In the genomic region with DNA sequence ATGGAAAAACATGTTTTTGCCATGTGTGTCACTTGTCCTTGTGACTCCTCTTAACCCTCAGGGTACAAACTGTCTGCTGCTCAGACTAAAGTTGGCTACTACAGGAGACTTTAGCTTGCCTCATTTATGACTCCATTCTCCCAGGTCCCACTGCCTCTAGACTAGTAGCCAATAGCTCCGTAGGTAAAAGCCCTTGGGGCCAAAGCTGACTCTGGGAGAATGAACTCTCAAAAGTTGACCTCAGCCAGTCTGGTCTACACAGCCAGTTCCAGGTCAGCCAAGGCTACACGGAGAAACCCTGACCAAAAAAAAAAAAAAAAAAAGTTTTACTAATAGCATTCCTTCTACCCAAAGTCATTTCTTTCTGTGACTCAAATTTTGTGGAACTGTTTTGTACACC, we compare ENCODE assay signal across 10 mouse cellular contexts. TPM values are rescaled to one million over a fixed set of nuclear protein-coding genes. Genes with fewer than 3 reads are reported as not detected.
A peak's percentile ranks its signal among the peaks of the same experiment; 100 is the strongest.
DNase-seq lines count a peak whose midpoint lies in the region; ATAC-seq and TF ChIP-seq lines count a peak whose summit lies in the region.
"Had no signal": no experiment of that assay in that cellular context is flagged by ENCODE, and none has a peak within 500 bp of the region (broad histone marks: within the 10 kb centered on the region; RNA-seq: fewer than 3 reads in every experiment).

No protein-coding gene starts in this region.

- no peak overlapping the region for H3K9ac ChIP-seq in hindbrain, embryonic 13.5 days
- no peak overlapping the region for H3K9ac ChIP-seq in hindbrain, postnatal 0 days (replicated peaks; ENCODE audit: low read length)
- H3K9ac ChIP-seq in limb, embryonic 14.5 days (ENCODE audit: low read depth, low read length, severe bottlenecking): no peak overlapping the region

- H3K9me3 ChIP-seq in hindbrain, embryonic 13.5 days: no peaks in the 10 kb centered on the region
- H3K9me3 ChIP-seq in hindbrain, postnatal 0 days (ENCODE audit: low read length): no peaks in the 10 kb centered on the region
- H3K9me3 ChIP-seq in E14TG2a.4 (ENCODE audit: low read length): no peaks in the 10 kb centered on the region
- no peaks in the 10 kb centered on the region for H3K9me3 ChIP-seq in limb, embryonic 14.5 days (ENCODE audit: control insufficient read depth, low read length)

- H3K27me3 ChIP-seq in hindbrain, embryonic 13.5 days: no peaks in the 10 kb centered on the region
- no peaks in the 10 kb centered on the region for H3K27me3 ChIP-seq in hindbrain, postnatal 0 days (ENCODE audit: insufficient read depth, low read length)
- H3K27me3 ChIP-seq in E14TG2a.4 (ENCODE audit: insufficient read depth, low read length): no peaks in the 10 kb centered on the region
- H3K27me3 ChIP-seq in limb, embryonic 14.5 days (ENCODE audit: control insufficient read depth, insufficient read depth, low read length): no peaks in the 10 kb centered on the region

- no peak for DNase-seq in hindbrain, postnatal 0 days (ENCODE audit: low spot score)
- DNase-seq in adipocyte (ENCODE audit: low spot score): peak; percentile 51
- no peak for DNase-seq in limb, embryonic 14.5 days (ENCODE audit: low spot score)
- no peak for DNase-seq in spleen, postnatal 36 days (ENCODE audit: low spot score in 2 of 2)
- DNase-seq in frontal cortex, postnatal 25 days (ENCODE audit: low spot score in 2 of 2): no peak
- DNase-seq in spleen, postnatal 14 days (ENCODE audit: low spot score in 2 of 2): no peak
- DNase-seq: kidney, adult 11 months; thymus, postnatal 25 days had no signal

- no peak for TF ChIP-seq POLR2A in limb, embryonic 14.5 days (IDR thresholded peaks at IDR 0.05; ENCODE audit: borderline replicate concordance, extremely low read depth, insufficient read depth, insufficient read length)

- H3K27ac ChIP-seq in hindbrain, embryonic 13.5 days: no peak overlapping the region
- H3K27ac ChIP-seq in hindbrain, postnatal 0 days: no peak overlapping the region
- H3K27ac ChIP-seq in limb, embryonic 14.5 days (replicated peaks; ENCODE audit: low read depth, low read length): no peak overlapping the region

- TF ChIP-seq CTCF in hindbrain, postnatal 0 days (IDR thresholded peaks at IDR 0.05; ENCODE audit: low read depth): no peak
- TF ChIP-seq CTCF in E14TG2a.4 (conservative IDR thresholded peaks at IDR 0.05; ENCODE audit: low read length): no peak

- H3K36me3 ChIP-seq in hindbrain, embryonic 13.5 days: no peaks in the 10 kb centered on the region
- H3K36me3 ChIP-seq in hindbrain, postnatal 0 days (ENCODE audit: insufficient read depth, low read length): no peaks in the 10 kb centered on the region
- H3K36me3 ChIP-seq in E14TG2a.4 (ENCODE audit: insufficient read depth, low read length): peaks cover 42% of the 10 kb centered on the region
- H3K36me3 ChIP-seq in limb, embryonic 14.5 days (ENCODE audit: control insufficient read depth, insufficient read depth, low read length): no peaks in the 10 kb centered on the region

- peak overlapping the region; percentile 93 for H3K4me2 ChIP-seq in hindbrain, embryonic 13.5 days
- no peak overlapping the region for H3K4me2 ChIP-seq in hindbrain, postnatal 0 days (ENCODE audit: low read depth, low read length)
- H3K4me2 ChIP-seq in limb, embryonic 14.5 days (replicated peaks; ENCODE audit: low read depth, low read length, severe bottlenecking): 0 out of 2 replicates have a peak overlapping the region, but pooled peaks have one; percentile 92

- no peak for ATAC-seq in hindbrain, embryonic 13.5 days (ENCODE audit: low FRiP score)
- ATAC-seq in hindbrain, postnatal 0 days: no peak
- ATAC-seq in limb, embryonic 14.5 days (ENCODE audit: low FRiP score, low read depth): no peak

- WGBS in hindbrain, embryonic 13.5 days: 60% methylated on average over 2 of the region's 2 CpGs
- WGBS in hindbrain, postnatal 0 days: 67% methylated on average over 2 of the region's 2 CpGs
- WGBS in limb, embryonic 14.5 days: 47% methylated on average over 2 of the region's 2 CpGs

- H3K4me3 ChIP-seq in hindbrain, embryonic 13.5 days: no peak overlapping the region
- no peak overlapping the region for H3K4me3 ChIP-seq in hindbrain, postnatal 0 days (ENCODE audit: low read length)
- H3K4me3 ChIP-seq in E14TG2a.4 (replicated peaks; ENCODE audit: low read length): peak overlapping the region; percentile 98
- H3K4me3 ChIP-seq in limb, embryonic 14.5 days (replicated peaks; ENCODE audit: low read length): no peak overlapping the region

- peaks cover 15% of the 10 kb centered on the region for H3K4me1 ChIP-seq in hindbrain, embryonic 13.5 days (replicated peaks)
- H3K4me1 ChIP-seq in hindbrain, postnatal 0 days (ENCODE audit: insufficient read depth, low read length): no peaks in the 10 kb centered on the region
- H3K4me1 ChIP-seq in E14TG2a.4 (replicated peaks; ENCODE audit: low read depth, low read length): peaks cover 68% of the 10 kb centered on the region
- H3K4me1 ChIP-seq in limb, embryonic 14.5 days (ENCODE audit: control insufficient read depth, insufficient read depth, low read length): peaks cover 5% of the 10 kb centered on the region; the same call in 1 of the 2 replicates

RNA-seq across cellular contexts. Expression of gene Thap8, which starts 1.0 kb away (rescaled TPM):
- 0.43 and 0.66 TPM in 2 replicates for polyA plus RNA-seq in hindbrain, embryonic 13.5 days (2015; fragmentation: Nextera tagmentation; extraction: Ambion mirVana)
- 1.0 TPM in 1 of 2 replicates, not detected in the other for total RNA-seq in hindbrain, postnatal 0 days (2014; rRNA removed)
- 0.52 and 0.76 TPM in 2 replicates for polyA plus RNA-seq in hindbrain, postnatal 0 days (2015; fragmentation: Nextera tagmentation; extraction: Ambion mirVana)
- polyA plus RNA-seq in limb, embryonic 14.5 days (2012; rRNA removed): 0.10 and 0.23 TPM in 2 replicates
- 0.15 TPM in 1 of 2 replicates, not detected in the other for polyA plus RNA-seq in limb, embryonic 14.5 days (2014; fragmentation: Nextera tagmentation; extraction: Ambion mirVana)

RNA-seq across cellular contexts. Expression of gene Wdr62, which starts 1.3 kb away (rescaled TPM):
- polyA plus RNA-seq in hindbrain, embryonic 13.5 days (2015; fragmentation: Nextera tagmentation; extraction: Ambion mirVana): 3.1 and 4.3 TPM in 2 replicates
- 4.3 and 7.0 TPM in 2 replicates for total RNA-seq in hindbrain, postnatal 0 days (2014; rRNA removed)
- 3.7 and 4.0 TPM in 2 replicates for polyA plus RNA-seq in hindbrain, postnatal 0 days (2015; fragmentation: Nextera tagmentation; extraction: Ambion mirVana)
- polyA plus RNA-seq in limb, embryonic 14.5 days (2012; rRNA removed): 22.9 and 26.4 TPM in 2 replicates
- polyA plus RNA-seq in limb, embryonic 14.5 days (2014; fragmentation: Nextera tagmentation; extraction: Ambion mirVana): 7.8 and 8.8 TPM in 2 replicates

RNA-seq across cellular contexts. Expression of gene Clip3, which starts 12.6 kb away (rescaled TPM):
- polyA plus RNA-seq in hindbrain, embryonic 13.5 days (2015; fragmentation: Nextera tagmentation; extraction: Ambion mirVana): 84.2 and 90.1 TPM in 2 replicates
- total RNA-seq in hindbrain, postnatal 0 days (2014; rRNA removed): 144 and 172 TPM in 2 replicates
- polyA plus RNA-seq in hindbrain, postnatal 0 days (2015; fragmentation: Nextera tagmentation; extraction: Ambion mirVana): 106 and 118 TPM in 2 replicates
- 106 and 122 TPM in 2 replicates for polyA plus RNA-seq in limb, embryonic 14.5 days (2012; rRNA removed)
- polyA plus RNA-seq in limb, embryonic 14.5 days (2014; fragmentation: Nextera tagmentation; extraction: Ambion mirVana): 55.1 and 56.7 TPM in 2 replicates

RNA-seq across cellular contexts. Expression of gene Alkbh6, which starts 29.6 kb away (rescaled TPM):
- polyA plus RNA-seq in hindbrain, embryonic 13.5 days (2015; fragmentation: Nextera tagmentation; extraction: Ambion mirVana): 118 and 126 TPM in 2 replicates
- 75.4 and 116 TPM in 2 replicates for total RNA-seq in hindbrain, postnatal 0 days (2014; rRNA removed)
- 129 and 131 TPM in 2 replicates for polyA plus RNA-seq in hindbrain, postnatal 0 days (2015; fragmentation: Nextera tagmentation; extraction: Ambion mirVana)
- 124 and 169 TPM in 2 replicates for polyA plus RNA-seq in limb, embryonic 14.5 days (2012; rRNA removed)
- 79.7 and 86.6 TPM in 2 replicates for polyA plus RNA-seq in limb, embryonic 14.5 days (2014; fragmentation: Nextera tagmentation; extraction: Ambion mirVana)

RNA-seq across cellular contexts. Expression of gene Syne4, which starts 35.7 kb away (rescaled TPM):
- 13.1 and 16.8 TPM in 2 replicates for polyA plus RNA-seq in hindbrain, embryonic 13.5 days (2015; fragmentation: Nextera tagmentation; extraction: Ambion mirVana)
- 13.2 and 16.5 TPM in 2 replicates for total RNA-seq in hindbrain, postnatal 0 days (2014; rRNA removed)
- 11.4 and 12.6 TPM in 2 replicates for polyA plus RNA-seq in hindbrain, postnatal 0 days (2015; fragmentation: Nextera tagmentation; extraction: Ambion mirVana)
- 141 and 209 TPM in 2 replicates for polyA plus RNA-seq in limb, embryonic 14.5 days (2012; rRNA removed)
- 40.3 and 56.2 TPM in 2 replicates for polyA plus RNA-seq in limb, embryonic 14.5 days (2014; fragmentation: Nextera tagmentation; extraction: Ambion mirVana)
